Mouse (Mus musculus) ovary, postnatal 36 days (tissue): ENCODE data around the gene Slbp.
A peak's percentile ranks its signal among the peaks of the same experiment; 100 is the strongest.

Experiments used
- DNase-seq: peaks from one replicate; pipeline ENCODE4 v3.0.0; 2022; ENCODE audit warnings: low spot score, mixed read lengths

Gene Slbp

DNA sequence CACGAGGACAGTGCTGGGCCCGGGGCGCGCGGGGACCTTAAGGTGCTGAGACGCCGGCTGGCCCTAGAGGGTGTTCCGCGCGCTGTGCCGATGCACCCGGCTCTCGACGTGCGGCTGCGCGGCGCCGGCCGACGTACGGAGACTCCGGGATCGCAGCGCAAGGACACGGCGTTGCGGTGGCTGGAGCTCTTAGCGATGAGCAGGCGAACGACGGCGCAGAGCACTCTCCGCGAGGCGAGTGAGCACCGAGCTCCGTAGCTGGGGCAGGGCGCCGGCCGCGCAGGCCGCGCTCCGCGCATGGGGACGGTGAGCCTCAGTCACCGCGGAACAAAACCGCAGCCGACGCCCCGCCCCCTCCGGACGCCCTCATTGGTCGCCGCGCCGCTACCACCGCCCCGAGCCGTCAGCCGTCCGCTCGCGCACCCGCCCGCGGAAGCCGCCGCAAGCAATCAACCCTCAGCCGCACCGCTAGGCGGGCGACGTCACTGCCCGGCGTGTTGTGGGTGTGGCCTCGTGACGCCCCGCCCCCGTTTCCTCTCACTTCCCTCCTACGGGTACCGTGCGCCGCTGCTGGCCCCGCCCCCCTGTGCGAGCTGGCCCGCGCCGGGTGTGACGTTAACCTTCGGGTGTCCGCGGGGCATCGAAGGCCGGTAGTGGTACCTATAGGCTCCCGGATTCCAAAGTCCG lies 22.9 kb downstream of the Slbp start, which contains the start of the genes Fam53a and Gm9903:
Gene Fam53a (minus strand): TSS at position 335 of the 687 bp plus-strand sequence.
Gene Gm9903 (plus strand): TSS at position 625 of the 687 bp plus-strand sequence.
- peak; percentile 100 for DNase-seq

GRCm38 (mm10) chr5:33628820-33629300 lies 23.5 kb downstream of the Slbp start:
- DNase-seq: no peak

DNA sequence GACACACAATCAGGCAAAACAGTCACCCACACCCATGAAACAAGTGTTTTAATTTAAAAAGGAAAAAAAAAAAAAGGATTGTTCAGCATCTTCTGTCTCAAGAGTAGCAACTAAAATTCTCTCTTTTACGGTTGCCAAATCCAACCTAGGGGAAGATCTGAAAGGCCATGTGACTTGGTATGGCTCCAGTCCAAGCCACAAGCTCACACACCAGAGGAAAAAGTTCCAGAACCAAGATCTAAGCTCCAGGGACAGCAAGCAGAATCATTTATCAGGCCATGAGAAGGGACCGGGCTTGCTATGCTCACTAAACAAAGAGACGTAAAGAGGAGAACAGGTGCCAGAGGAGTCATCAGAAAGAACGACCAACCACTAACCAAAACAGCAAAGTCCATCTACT lies 24.4 kb downstream of the Slbp start:
- no peak for DNase-seq

- DNase-seq: peak; percentile 22
Measured at GRCm38 (mm10) chr5:33623766-33624165, 28.6 kb downstream of the Slbp start.

- DNase-seq: no peak
Measured at GRCm38 (mm10) chr5:33622671-33623070, 29.7 kb downstream of the Slbp start.

DNA sequence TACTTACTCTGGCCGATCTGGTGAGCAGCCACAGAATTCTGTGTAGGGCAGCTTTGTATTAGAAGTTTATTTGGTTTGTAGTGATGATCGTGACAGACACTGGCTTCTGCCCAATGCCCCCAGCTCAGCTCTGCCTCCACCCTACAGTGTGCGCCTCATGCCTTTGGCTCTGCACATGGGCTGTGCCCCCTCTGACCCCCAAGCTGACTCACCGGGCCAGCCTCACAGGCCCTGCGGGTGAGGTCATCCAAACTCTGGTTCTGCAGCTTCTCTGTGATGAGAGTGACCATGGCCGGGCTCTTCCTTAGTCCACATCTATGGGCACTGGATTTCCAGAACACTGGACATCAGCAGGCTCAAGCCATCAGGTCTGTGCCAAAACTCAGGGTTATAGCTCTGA lies 38.0 kb downstream of the Slbp start:
- no peak for DNase-seq

DNA sequence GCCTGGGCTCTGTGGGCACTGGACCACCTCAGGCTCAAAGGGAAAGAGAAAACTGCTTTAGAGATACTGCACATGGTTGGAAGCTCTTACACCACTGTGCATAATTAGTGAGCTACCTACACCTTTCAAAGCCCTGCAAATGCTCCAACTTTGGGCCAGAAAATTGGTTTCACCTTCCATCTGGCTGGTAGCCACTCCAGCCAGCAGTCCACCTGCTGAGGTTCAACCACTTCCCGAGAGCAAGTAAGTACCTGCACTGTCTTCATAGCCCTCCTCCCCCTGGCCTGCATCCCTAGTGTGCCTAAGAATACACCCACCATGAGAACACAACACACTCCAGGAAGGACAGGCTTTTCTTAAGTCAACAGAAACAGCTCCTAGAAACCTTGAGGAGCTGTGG lies 40.6 kb downstream of the Slbp start:
- DNase-seq: no peak

DNA sequence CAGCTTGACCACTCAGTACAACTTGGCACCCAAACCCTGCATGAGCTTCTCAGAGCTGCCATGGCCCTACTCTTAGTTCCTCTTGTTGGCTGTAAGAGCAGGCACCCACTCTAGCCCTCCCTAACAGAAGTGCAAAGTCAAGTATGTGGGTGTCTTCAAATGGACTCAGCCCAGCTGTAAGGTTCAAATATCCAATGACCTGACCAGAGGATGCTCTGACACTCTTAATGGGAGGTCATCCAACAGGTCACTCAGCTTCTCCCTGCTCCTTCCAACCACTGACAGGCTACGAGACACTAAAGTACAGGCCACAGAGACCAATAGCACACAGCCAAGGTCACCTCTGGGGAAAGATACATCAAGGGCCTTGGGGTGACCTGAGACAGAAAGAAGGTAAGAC lies 43.1 kb downstream of the Slbp start:
- DNase-seq: no peak

GRCm38 (mm10) chr5:33607434-33607833 lies 44.9 kb downstream of the Slbp start:
- no peak for DNase-seq

DNA sequence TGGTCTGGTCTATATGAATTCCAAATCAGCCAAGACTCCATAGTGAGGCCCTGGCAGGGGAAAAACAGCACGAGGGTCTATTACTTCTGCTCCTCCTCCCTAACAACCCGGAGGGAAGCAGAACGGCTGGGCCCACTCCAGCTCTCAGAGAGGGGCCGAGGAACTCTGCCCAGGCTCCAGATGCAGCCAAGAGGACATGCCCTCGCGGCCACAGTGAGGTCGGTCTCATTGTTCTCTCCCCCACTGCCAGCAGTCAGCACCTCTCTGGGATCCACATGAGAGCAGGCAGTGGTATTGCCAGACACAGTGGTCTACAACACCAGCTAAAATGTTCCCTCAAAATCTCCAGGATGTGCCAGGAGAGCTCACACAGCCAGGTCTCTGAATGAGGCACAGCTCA lies 45.7 kb downstream of the Slbp start:
- no peak for DNase-seq

DNA sequence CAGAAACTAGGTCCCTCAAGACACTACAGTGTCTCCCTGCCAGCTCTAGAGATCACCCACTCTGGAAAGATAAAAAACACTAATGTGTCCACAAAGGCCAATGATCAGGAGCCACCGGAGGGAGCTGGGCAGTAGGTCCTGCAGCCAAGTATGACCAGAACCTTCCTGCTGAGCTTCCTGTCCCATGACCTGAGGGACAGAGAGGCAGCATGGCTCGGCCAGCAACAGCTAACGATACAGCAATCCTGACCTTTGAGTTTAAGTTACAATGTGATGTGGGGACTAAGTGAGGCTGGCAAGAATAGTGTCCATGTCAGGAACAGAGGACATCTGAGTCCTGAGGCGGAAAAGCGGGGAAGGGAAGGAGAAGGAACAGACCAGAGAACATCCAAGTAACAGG lies 47.1 kb downstream of the Slbp start:
- DNase-seq: no peak

- no peak for DNase-seq
Measured at GRCm38 (mm10) chr5:33593620-33594019, 58.8 kb downstream of the Slbp start.

DNA sequence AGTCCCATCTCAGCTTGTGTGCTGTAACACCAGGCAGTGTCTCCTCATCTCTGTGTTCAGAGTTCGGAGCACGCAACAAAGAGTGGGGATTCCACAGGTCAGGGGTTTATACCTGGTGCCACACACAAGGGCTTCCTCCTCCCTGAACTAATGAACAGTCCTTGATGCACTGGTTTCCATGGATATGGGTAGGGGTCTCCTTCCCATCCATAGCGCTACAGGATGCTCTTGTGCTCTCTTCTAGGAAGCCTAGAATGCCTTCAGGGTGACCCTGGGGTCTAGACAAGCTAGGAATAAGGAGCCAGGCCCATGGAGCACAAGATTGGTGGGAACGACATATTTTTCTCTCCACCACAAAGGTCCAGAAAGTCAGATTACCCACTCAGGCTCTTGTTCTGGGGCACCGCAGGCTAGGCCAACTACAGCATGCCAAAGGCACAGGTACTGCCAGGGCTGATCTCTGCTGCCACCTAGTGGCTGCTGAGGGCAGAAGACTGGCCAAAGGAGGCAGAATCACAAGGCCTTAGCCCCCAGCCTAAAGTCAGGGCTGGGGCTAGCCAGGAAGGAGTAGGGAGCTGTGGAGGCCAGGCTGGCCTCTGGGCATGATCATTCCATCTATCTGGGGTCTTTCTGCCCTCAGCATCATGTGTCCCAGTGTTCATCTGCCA lies 63.0 kb downstream of the Slbp start:
- DNase-seq: peak; percentile 71

GRCm38 (mm10) chr5:33588066-33588465 lies 64.3 kb downstream of the Slbp start:
- no peak for DNase-seq

GRCm38 (mm10) chr5:33587498-33588058 lies 64.8 kb downstream of the Slbp start:
- DNase-seq: no peak
